Mouse (Mus musculus) midbrain, embryonic 14.5 days (tissue): ENCODE results near the gene Itga4. TPM values are rescaled to one million over a fixed set of nuclear protein-coding genes. Genes with fewer than 3 reads are reported as not detected.

ENCODE experiments used
- ATAC-seq: fragments of 200-750 bp; cut with Nextera tagmentation; 2 replicates; pipeline ENCODE4 v1.8.0; 2017; ENCODE audit warnings: moderate number of reproducible peaks, moderate library complexity; ENCODE audit not compliant: low FRiP score, low TSS enrichment
- DNase-seq: peaks from one replicate; pipeline ENCODE4 v3.0.0-alpha.2; 2015
- H3K27ac ChIP-seq: fragments of 300-500 bp; sonication (generic); replicated peaks from 2 replicates; pipeline ENCODE4 v1.5.1; 2014; ENCODE audit warnings: mild to moderate bottlenecking, low read depth, low read length, moderate library complexity
- H3K27me3 ChIP-seq: fragments of 300-500 bp; sonication (generic); 2 replicates; pipeline ENCODE4 v1.6.1; 2014; ENCODE audit warnings: low read length, control low read depth, mixed read lengths; ENCODE audit not compliant: control insufficient read depth, insufficient read depth
- H3K36me3 ChIP-seq: fragments of 300-500 bp; sonication (generic); 2 replicates; pipeline ENCODE4 v1.6.1; 2014; ENCODE audit warnings: low read length, control low read depth; ENCODE audit not compliant: control insufficient read depth, insufficient read depth
- H3K4me1 ChIP-seq: fragments of 300-500 bp; sonication (generic); 2 replicates; pipeline ENCODE4 v1.6.1; 2014; ENCODE audit warnings: mild to moderate bottlenecking, antibody characterized with exemption, low read length, control low read depth; ENCODE audit not compliant: control insufficient read depth, insufficient read depth
- H3K4me2 ChIP-seq: fragments of 300-500 bp; sonication (generic); 2 replicates; pipeline ENCODE4 v1.6.1; 2014; ENCODE audit warnings: mild to moderate bottlenecking, low read length, moderate library complexity
- H3K4me3 ChIP-seq: fragments of 300-500 bp; sonication (generic); replicated peaks from 2 replicates; pipeline ENCODE4 v1.5.1; 2014; ENCODE audit warnings: low read depth, low read length
- H3K9ac ChIP-seq: fragments of 300-500 bp; sonication (generic); replicated peaks from 2 replicates; pipeline ENCODE4 v1.6.1; 2014; ENCODE audit warnings: mild to moderate bottlenecking, low read length, moderate library complexity
- H3K9me3 ChIP-seq: fragments of 300-500 bp; sonication (generic); 2 replicates; pipeline ENCODE4 v1.6.1; 2016; ENCODE audit warnings: low read length, control low read depth, mixed read lengths; ENCODE audit not compliant: control insufficient read depth
- WGBS: fragments of 180-500 bp; shearing (Covaris S2); extraction: QIAGEN DNeasy Blood & Tissue Kit; methylation state at CpG from one replicate; pipeline ENCODE4 v1.1.7; 2014; 5-methylcytosine and 5-hydroxymethylcytosine counted together
- polyA plus RNA-seq: library from polyadenylated mRNA; unstranded; fragments of >200 nt; fragmentation: Nextera tagmentation; extraction: Ambion mirVana; gene quantifications from 2 replicates; pipeline ENCODE4 v1.2.1, GENCODE M21; 2014

Itga4 gene
- polyA plus RNA-seq, 1 experiment from 2014 or later, result 4.6 TPM

DNA sequence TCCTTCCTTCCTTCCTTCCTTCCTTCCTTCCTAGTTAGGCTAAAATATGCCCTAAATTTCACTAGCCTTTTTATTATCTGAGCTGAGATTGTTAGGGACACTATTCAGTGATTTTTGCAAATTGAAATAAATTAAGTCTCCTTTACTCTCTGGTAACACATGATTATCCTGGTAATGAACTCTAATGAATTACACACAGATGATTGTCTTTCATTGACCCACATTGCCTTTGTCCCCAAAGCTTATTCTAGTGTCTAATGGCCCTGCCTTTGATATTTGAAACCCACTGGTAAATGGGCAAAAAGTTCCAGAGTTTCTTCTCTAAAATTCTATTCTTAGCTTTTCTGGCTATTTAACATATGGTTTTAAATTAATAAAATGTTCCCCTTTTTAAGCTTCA, 23.4 kb downstream of the Itga4 start:
- Histone ChIP-seq H3K27ac (no peak overlapping the region), H3K9me3 (no peaks in the 10 kb centered on the region), H3K4me3 (no peak overlapping the region), H3K4me1 (no peaks in the 10 kb centered on the region), H3K4me2 (no peak overlapping the region), H3K27me3 (no peaks in the 10 kb centered on the region), H3K36me3 (no peaks in the 10 kb centered on the region), H3K9ac (no peak overlapping the region)
- DNase-seq (no peak), ATAC-seq (no peak)

DNA sequence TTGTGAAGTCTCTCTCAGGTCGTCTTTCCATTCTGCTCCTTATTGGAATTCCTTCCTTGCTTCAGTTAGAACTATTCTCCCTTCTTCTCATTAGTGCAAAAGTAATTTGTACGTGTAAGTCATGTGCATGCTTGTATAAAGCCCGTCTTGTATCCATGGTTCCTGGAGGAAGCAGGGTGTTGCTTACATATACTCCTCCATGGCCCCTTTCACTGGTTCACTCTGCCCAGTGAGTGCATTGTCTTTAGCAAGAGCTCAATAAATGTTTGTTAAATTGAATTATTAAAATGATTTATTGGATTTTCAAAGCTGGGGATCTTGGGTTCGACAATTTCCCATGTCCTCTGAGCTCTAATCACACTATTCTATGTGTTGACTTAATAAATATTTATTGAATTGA, 29.0 kb downstream of the Itga4 start:
- H3K4me2 ChIP-seq, result no peak overlapping the region
- no peaks in the 10 kb centered on the region for H3K36me3 ChIP-seq
- no peak overlapping the region for H3K4me3 ChIP-seq
- H3K9ac ChIP-seq, result no peak overlapping the region
- no peaks in the 10 kb centered on the region for H3K27me3 ChIP-seq
- no peak overlapping the region for H3K27ac ChIP-seq
- WGBS, result 81% methylated on average over 4 of the region's 4 CpGs
- no peak for ATAC-seq
- DNase-seq, result no peak
- no peaks in the 10 kb centered on the region for H3K9me3 ChIP-seq
- no peaks in the 10 kb centered on the region for H3K4me1 ChIP-seq

DNA sequence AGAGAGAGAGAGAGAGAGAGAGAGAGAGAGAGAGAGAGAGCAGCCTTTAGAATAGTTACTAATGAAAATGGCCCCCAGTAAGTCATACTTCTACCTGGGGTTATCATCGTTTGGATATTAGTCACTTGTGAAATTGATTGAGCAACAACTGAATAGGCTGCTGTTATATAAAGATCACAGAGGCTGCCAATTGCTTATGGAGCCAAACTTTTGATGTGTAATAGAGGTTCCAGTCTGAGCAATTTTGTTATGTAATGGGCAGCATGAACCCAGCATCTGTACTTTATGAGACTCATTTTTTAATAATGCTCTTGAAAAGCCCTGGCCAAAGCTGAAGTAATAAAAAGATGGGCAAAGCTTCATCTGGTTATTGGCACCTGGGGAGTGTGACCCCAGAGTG, 34.9 kb downstream of the Itga4 start:
- H3K27ac ChIP-seq, result no peak overlapping the region
- H3K36me3 ChIP-seq, result no peaks in the 10 kb centered on the region
- H3K4me3 ChIP-seq, result no peak overlapping the region
- ATAC-seq (no peak), DNase-seq (no peak)
- H3K9me3 ChIP-seq, result no peaks in the 10 kb centered on the region
- H3K4me2 ChIP-seq, result no peak overlapping the region
- 84% methylated on average over 1 of the region's 1 CpGs for WGBS
- no peaks in the 10 kb centered on the region for H3K27me3 ChIP-seq
- no peak overlapping the region for H3K9ac ChIP-seq
- no peaks in the 10 kb centered on the region for H3K4me1 ChIP-seq

DNA sequence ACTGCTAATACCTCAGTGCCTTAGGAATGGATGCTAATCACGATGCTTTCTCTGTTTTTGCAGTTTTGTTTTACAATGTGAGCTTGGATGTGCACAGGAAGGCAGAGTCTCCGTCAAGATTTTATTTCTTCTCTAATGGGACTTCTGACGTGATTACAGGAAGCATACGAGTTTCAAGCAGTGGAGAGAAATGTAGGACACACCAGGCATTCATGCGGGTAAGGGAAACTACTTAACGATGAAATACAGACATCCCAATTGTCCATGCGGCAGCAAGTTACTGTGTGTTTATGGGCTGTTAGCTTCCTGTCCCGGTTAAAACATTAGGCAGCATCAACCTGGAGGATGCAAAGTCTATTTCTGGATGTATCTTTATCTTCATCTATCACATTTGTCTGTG, 36.7 kb downstream of the Itga4 start:
- no peak overlapping the region for H3K4me3 ChIP-seq
- no peaks in the 10 kb centered on the region for H3K4me1 ChIP-seq
- H3K4me2 ChIP-seq, result no peak overlapping the region
- ATAC-seq (no peak), DNase-seq (no peak)
- WGBS, result 80% methylated on average over 8 of the region's 8 CpGs
- H3K9ac ChIP-seq, result no peak overlapping the region
- no peaks in the 10 kb centered on the region for H3K27me3 ChIP-seq
- H3K9me3 ChIP-seq, result no peaks in the 10 kb centered on the region
- H3K36me3 ChIP-seq, result no peaks in the 10 kb centered on the region
- no peak overlapping the region for H3K27ac ChIP-seq

DNA sequence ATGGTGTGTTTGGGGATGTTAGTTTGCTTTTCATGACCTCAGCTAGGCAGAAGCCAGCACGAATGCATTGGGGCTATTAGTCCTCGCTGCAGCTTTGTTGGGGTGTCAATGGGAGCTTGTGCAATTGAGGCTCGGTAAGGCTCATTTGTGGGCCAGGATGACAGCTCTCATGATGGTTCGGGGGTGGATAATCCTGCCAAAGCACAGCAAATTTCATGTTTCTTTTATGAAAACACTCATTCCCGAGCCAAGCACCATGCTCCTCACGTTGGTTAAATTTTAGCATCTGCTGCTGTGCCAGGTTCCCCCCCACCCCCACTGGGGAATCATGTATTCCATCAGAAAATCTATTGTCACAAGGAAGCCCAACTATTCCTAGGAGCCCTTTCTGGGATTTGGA, 37.2 kb downstream of the Itga4 start:
- H3K9ac ChIP-seq, result no peak overlapping the region
- H3K4me3 ChIP-seq, result no peak overlapping the region
- H3K9me3 ChIP-seq, result no peaks in the 10 kb centered on the region
- 64% methylated on average over 6 of the region's 6 CpGs for WGBS
- H3K4me1 ChIP-seq, result no peaks in the 10 kb centered on the region
- H3K27ac ChIP-seq, result no peak overlapping the region
- H3K36me3 ChIP-seq, result no peaks in the 10 kb centered on the region
- no peak overlapping the region for H3K4me2 ChIP-seq
- DNase-seq (no peak), ATAC-seq (no peak)
- no peaks in the 10 kb centered on the region for H3K27me3 ChIP-seq

DNA sequence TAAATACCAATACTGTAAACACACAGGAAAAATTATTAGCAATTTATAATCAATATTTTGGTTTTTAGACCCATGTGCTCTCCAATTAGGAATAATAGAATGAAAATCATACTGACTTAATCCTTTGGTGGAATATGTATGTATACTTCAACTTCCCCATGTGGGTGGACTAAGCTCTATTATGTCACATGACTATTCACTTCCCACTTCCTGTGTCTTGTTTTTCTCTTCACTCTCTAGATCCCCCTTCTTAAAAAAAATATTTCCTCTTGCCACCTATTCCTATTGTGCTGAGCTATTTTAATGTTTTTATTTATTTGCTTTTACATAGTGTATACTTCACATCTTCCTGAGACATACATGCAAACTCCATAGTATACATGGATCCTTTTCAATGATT, 47.2 kb downstream of the Itga4 start:
- no peak for DNase-seq
- ATAC-seq, result no peak
- no peaks in the 10 kb centered on the region for H3K27me3 ChIP-seq

DNA sequence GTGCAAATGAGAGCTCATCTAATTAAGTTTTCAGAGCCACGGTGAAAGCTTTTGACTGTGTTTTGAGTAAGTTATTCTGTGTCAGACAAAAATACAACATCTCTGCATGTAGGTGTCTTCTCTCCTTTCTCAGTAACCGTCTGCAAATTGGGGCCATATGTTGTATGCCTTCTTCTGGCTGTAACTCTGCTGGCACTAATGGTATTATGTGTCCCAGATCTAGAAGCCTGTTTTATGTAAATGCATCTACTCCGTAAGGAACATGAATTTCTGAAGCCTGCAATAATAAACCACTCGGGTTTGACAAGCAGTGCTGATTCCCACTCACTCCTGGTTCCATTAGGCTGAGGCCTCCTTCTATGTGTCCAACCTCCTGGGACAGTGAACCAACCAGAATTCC, 52.3 kb downstream of the Itga4 start:
- WGBS, result 68% methylated on average over 4 of the region's 4 CpGs
- DNase-seq (no peak), ATAC-seq (no peak)
- no peak overlapping the region for H3K4me2 ChIP-seq
- no peaks in the 10 kb centered on the region for H3K27me3 ChIP-seq
- no peaks in the 10 kb centered on the region for H3K4me1 ChIP-seq
- no peak overlapping the region for H3K9ac ChIP-seq
- H3K27ac ChIP-seq, result no peak overlapping the region
- no peaks in the 10 kb centered on the region for H3K9me3 ChIP-seq
- no peaks in the 10 kb centered on the region for H3K36me3 ChIP-seq
- H3K4me3 ChIP-seq, result no peak overlapping the region

More for the DNA sequence above, 47.2 kb downstream of the Itga4 start:
- Histone ChIP-seq H3K27ac (no peak overlapping the region), H3K4me1 (no peaks in the 10 kb centered on the region), H3K4me3 (no peak overlapping the region), H3K4me2 (no peak overlapping the region), H3K9me3 (no peaks in the 10 kb centered on the region), H3K36me3 (no peaks in the 10 kb centered on the region), H3K9ac (no peak overlapping the region)

DNA sequence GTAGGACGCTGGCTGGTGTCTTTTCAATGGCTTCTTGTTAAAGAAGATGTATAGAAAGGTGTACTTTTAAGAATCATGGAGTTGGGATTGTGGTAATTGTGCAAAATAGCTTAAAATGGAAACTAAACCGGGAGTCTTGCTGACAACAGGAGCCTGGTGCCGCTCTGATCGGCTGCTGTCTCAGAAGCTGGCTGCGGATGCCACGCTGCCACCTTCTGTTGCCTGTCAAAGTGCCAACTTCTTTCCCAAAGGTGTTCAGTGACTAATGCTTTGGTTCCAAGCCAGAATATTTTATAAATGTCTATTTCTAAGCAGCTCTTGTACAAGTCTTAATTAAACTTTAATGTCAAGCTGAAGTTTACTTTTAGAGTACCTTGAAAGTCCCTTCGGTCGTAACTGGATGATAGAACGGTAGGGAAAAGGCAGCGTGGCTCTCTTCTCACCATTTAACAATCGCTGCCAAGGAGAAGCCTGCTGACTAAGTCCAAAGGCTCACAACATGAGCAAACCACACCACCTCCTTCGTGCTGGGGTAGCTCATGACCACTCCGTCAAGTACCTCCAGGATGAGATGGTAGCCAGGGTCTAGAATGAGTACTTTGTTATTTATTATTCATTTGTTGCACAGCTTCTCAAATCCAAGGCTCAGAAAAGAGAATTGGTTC, 54.4 kb downstream of the Itga4 start:
- H3K4me3 ChIP-seq, result no peak overlapping the region
- no peaks in the 10 kb centered on the region for H3K9me3 ChIP-seq
- no peaks in the 10 kb centered on the region for H3K4me1 ChIP-seq
- no peaks in the 10 kb centered on the region for H3K27me3 ChIP-seq
- WGBS, result 79% methylated on average over 13 of the region's 13 CpGs
- ATAC-seq (no peak), DNase-seq (peak; percentile 69)
- no peak overlapping the region for H3K27ac ChIP-seq
- no peaks in the 10 kb centered on the region for H3K36me3 ChIP-seq
- H3K4me2 ChIP-seq, result no peak overlapping the region
- no peak overlapping the region for H3K9ac ChIP-seq

DNA sequence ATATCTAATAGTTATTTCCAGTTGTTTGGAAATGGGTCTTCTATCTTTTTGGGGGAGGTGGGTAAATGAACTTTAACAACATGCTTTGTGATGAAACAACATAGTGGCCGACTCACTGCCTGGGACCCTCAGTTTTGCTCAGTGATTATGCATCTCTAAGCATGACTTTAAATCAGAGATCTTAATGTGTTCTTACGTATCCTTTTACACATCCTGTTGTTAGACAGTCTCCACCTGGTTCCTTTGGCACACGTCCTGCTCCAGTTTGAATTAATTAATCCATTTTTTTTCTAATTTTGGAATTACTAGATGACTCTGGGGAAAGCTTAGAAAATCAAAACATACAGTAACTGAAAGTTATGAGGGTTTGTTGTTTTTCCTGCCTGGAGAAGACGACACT, 57.3 kb downstream of the Itga4 start:
- H3K4me1 ChIP-seq, result no peaks in the 10 kb centered on the region
- H3K4me3 ChIP-seq, result no peak overlapping the region
- 76% methylated on average over 4 of the region's 4 CpGs for WGBS
- H3K9ac ChIP-seq, result no peak overlapping the region
- H3K4me2 ChIP-seq, result no peak overlapping the region
- ATAC-seq (no peak), DNase-seq (no peak)
- H3K36me3 ChIP-seq, result no peaks in the 10 kb centered on the region
- H3K9me3 ChIP-seq, result no peaks in the 10 kb centered on the region
- H3K27me3 ChIP-seq, result no peaks in the 10 kb centered on the region
- H3K27ac ChIP-seq, result no peak overlapping the region
